Mouse (Mus musculus) embryonic fibroblast, embryonic 13.5 days (primary cell): ENCODE data around the gene Reep3. TPM values are rescaled to one million over a fixed set of nuclear protein-coding genes. Genes with fewer than 3 reads are reported as not detected.

Experiments
- H3K27ac ChIP-seq: 2 replicates; pipeline ENCODE4 v1.5.1; 2012; ENCODE audit warnings: low read length, control low read depth, inconsistent platforms; ENCODE audit not compliant: insufficient read depth
- H3K4me1 ChIP-seq: 2 replicates; pipeline ENCODE4 v1.6.1; 2011; ENCODE audit warnings: low read length; ENCODE audit not compliant: control insufficient read depth, insufficient read depth
- H3K4me3 ChIP-seq: 2 replicates; pipeline ENCODE4 v1.5.1; 2011; ENCODE audit warnings: mild to moderate bottlenecking, control low read depth, low read length; ENCODE audit not compliant: insufficient read depth
- CTCF ChIP-seq: IDR thresholded peaks from 2 replicates; pipeline ENCODE4 v1.5.1; 2011; ENCODE audit warnings: mild to moderate bottlenecking, control low read depth, low read length, moderate library complexity, borderline replicate concordance; ENCODE audit not compliant: insufficient read depth
- POLR2A ChIP-seq: IDR thresholded peaks from 2 replicates; pipeline ENCODE4 v1.6.1; 2011; ENCODE audit warnings: low read depth, mild to moderate bottlenecking, control low read depth, low read length, moderate library complexity
- polyA plus RNA-seq: library from polyadenylated mRNA; stranded (reverse); fragments of >200 nt; gene quantifications from 2 replicates; pipeline ENCODE4 v1.2.4, GENCODE M21; 2011; ENCODE audit warnings: low read depth; ENCODE audit not compliant: missing spikeins, insufficient read length

Gene Reep3
- polyA plus RNA-seq, 1 experiment: 76.0 TPM

DNA sequence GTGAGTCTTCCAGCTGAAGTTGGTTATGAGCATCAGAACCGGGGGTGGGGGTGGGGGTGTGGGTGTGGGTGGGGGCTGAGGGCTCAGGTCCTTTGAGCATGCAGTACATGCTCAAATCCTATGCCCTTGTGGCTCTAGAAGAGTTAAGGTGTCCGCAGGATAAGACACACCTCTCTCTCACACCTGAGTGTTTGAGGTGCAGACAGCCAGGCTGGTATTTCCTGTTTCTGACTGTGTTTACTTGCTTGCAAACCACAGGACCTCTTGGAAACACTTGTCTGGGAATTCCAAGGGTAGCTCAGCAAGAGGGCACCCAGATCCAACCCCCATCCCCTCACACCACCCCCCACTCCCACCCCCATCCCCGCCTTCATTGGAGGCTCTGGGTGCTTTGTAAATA, 106.2 kb downstream of the Reep3 start:
- no peaks in the 10 kb centered on the region for H3K4me1 ChIP-seq
- TF ChIP-seq CTCF (no peak), POLR2A (no peak)
- H3K27ac ChIP-seq: no peak overlapping the region
- no peak overlapping the region for H3K4me3 ChIP-seq

DNA sequence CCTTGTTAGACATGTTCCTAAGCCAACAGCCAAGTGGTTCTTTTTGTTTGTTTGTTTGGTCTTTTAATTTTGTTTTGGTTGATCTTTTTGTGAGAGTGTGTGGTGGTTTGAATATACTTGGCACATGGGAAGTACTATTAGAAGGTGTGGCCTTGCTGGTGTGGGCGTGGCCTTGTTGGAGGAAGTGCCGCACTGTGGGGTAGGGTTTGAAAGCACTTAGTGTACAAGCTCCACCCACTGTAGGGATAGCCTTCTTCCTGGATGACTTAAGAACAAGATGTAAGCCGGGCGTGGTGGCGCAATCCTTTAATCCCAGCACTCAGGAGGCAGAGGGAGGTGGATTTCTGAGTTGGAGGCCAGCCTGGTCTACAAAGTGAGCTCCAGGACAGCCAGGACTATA, 113.7 kb downstream of the Reep3 start:
- H3K4me1 ChIP-seq: no peaks in the 10 kb centered on the region
- TF ChIP-seq POLR2A: no peak
- TF ChIP-seq CTCF: no peak
- no peak overlapping the region for H3K27ac ChIP-seq
- no peak overlapping the region for H3K4me3 ChIP-seq

DNA sequence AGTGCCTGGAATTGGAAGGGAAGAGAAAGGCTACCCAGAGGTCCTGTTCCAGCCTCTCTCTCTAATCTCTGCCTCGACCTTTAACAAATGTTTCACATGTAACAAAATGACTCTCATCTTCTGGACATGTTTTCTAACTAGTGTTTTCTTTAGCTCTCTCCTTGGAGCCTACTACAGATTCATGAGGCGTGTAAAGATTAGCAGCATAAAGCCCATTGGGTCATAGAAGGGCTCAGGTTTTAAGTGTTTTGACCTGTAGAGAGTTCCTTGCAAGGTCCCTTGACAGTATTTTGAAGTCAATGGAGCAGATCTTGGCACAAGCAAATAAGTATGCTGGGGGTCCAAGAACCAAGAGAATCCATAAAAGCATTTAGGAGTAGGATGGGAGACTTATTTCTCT, 118.5 kb downstream of the Reep3 start:
- no peak for TF ChIP-seq CTCF
- no peak for TF ChIP-seq POLR2A
- Histone ChIP-seq H3K4me3 (no peak overlapping the region), H3K27ac (no peak overlapping the region), H3K4me1 (no peaks in the 10 kb centered on the region)

DNA sequence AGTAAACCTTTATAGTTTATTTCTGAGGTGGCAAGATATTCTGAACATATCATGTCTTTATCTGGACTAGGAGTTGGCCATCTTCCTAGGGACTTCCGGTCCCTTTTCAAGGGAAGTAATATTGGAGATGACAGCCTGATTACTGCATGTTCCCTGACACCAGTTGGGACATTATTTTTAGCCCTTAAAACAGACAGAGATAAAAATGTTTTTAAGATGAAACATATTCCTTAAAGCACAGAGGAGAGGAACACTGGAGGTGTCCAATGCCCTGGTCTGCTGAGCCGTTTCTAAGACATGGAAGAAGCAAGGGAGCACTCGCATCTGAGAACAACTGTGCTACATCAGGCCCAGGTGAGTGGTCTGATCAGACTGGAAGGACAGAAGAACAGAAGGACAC, 119.7 kb downstream of the Reep3 start:
- Histone ChIP-seq H3K27ac (no peak overlapping the region), H3K4me3 (no peak overlapping the region), H3K4me1 (no peaks in the 10 kb centered on the region)
- TF ChIP-seq POLR2A (no peak), CTCF (no peak)

DNA sequence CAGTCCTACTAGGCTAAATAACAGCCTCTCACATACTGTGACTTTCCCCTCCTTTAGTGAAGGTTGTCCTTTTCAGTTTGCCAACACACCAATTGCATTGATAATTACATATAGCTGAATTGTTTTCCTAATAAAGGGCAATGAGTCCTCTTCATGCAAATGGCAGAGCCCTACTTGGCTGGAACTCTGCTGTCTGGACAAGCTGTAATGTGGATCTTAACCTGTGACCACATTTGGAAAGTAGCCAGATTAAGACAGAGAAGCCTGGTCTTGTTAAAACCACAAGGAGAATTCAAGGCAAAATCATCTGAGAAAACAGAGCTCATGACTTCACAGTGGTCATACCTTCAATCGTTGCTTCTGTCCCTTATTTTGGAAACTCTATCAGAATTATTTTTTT, 121.3 kb downstream of the Reep3 start:
- no peaks in the 10 kb centered on the region for H3K4me1 ChIP-seq
- H3K4me3 ChIP-seq: no peak overlapping the region
- no peak overlapping the region for H3K27ac ChIP-seq
- no peak for TF ChIP-seq POLR2A
- TF ChIP-seq CTCF: no peak

DNA sequence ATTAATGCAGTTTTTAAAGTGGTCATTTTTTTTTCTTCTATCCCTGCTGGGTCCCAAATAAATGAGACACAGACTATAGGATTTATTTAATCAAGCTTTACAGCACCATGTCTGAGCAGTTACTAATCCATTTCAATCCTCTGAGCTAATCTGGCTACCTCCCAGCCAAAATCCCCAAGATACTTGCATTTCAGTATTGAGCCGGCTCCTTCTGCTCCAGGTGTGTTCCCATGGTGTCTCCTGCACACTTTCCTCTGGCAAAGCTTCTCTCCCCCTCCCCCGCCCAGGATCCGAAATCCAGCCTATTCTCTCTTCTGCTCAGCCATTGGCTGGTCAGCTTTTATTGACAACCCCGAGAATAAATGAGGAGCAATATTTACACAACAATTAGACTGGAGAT, 122.3 kb downstream of the Reep3 start:
- Histone ChIP-seq H3K4me1 (no peaks in the 10 kb centered on the region), H3K4me3 (no peak overlapping the region), H3K27ac (no peak overlapping the region)
- no peak for TF ChIP-seq CTCF
- TF ChIP-seq POLR2A: no peak

DNA sequence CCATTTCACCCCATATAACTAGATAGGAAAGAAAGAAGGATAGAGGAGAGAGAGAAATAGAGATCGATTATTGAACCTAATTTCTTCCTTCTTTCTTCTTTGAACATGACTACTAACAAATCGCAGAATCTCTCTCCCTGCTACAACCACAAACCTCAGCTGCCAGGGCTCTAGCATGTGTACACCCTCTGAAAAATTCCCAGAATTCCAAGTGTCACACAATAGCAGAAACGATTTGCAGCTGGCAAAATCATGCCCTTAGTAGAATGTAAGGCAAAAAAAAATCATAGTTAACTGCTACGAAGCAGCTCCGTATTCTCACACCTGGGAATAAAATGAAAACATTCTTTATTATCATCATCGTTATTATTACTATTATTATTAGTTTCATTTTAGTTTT, 122.9 kb downstream of the Reep3 start:
- Histone ChIP-seq H3K27ac (no peak overlapping the region), H3K4me3 (no peak overlapping the region), H3K4me1 (no peaks in the 10 kb centered on the region)
- TF ChIP-seq POLR2A (no peak), CTCF (no peak)

DNA sequence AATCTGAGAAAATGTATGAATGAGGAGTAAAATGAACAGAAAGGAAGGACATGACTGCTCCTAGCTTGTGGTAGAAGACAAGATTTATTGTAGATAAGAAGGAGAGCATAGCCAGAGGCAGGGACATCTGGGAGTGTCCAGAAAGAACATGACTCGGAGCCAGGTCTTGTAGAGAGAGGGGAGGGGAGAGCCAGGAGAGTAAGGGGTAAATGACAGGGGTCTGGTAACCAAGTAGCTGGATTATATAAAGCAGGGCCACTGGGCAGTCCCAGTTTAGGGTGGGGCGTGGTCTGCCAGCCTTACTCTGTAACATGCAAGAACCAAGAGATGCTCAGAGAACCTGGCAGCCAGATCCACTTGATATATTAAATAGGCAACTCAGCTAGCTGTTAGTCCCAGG, 123.5 kb downstream of the Reep3 start:
- Histone ChIP-seq H3K4me1 (no peaks in the 10 kb centered on the region), H3K27ac (no peak overlapping the region), H3K4me3 (no peak overlapping the region)
- TF ChIP-seq CTCF (no peak), POLR2A (no peak)

DNA sequence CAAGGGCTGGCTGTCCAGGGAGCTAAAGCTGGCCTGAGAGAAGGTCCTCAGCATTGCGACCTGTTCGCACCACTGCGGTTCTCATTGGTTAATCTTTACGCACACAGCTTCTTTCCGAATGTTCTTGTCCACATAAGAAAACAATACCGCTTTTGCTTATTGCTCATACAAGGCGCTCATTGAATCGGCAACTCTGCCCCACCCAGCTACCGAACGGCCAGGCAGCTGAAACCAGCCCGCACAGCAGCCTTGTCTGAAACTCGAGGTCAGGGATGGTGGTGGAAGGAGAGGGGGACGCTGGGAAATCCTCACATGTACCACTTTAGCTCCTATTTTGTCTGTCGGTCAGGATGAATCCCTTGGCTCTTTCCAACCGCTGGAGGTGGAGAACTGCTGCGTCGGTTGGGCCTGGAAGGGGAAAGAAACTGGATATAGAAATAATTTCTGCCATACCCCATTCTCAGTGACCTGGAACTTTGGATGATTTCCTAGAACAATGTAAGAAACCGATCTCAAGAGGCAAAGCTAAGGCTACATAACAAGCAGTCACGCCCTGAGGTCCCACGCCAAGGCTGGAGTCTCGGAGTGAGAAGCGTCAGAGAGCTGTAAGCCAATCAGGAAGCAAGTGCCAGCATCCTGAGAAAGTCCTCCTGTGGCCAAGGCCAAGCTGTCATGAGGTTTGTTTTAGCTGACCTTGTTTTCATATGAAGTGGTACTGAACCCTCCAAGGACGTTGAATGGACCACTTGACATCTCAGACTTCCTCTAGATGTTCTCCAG, 126.2 kb downstream of the Reep3 start:
- H3K4me3 ChIP-seq: no peak overlapping the region
- no peaks in the 10 kb centered on the region for H3K4me1 ChIP-seq
- TF ChIP-seq CTCF (no peak), POLR2A (no peak)
- no peak overlapping the region for H3K27ac ChIP-seq

DNA sequence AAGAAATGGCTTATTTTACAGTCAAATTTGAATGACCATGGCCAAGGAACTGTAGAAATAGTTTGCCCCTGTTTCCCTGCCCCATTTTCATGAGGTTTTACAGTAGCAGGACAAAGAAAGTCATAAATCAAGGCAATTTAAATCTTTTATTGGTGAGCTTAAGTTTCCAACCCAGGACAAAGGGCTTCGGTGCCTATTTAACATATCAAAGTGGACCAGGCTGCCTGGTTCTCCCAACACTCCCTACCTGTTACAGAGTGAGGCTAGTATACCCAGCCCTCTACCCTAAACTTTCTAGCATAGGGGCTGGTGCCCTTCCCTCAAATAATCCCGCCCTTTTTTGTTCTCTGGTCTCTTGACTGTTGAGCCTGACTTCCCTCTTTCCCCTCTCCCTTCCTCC, 127.2 kb downstream of the Reep3 start:
- H3K4me3 ChIP-seq: no peak overlapping the region
- no peak for TF ChIP-seq CTCF
- no peak for TF ChIP-seq POLR2A
- H3K27ac ChIP-seq: no peak overlapping the region
- no peaks in the 10 kb centered on the region for H3K4me1 ChIP-seq

DNA sequence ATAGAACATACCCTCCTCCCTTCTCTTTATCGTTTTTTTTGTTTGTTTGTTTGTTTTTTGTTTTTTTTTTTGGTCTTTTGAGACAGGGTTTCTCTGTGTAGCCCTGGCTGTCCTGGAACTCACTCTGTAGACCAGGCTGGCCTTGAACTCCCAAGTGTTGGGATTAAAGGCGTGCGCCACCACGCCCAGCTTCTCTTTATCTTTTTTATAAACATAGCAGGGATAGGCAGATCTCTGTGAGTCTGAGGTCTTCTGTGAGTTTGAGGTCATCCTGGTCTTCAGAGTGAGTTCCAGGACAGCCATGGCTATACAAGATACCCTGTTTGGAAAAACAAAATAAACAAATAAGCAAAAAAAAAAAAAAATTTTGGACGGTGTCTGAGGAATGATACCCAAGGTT, 127.7 kb downstream of the Reep3 start:
- no peak overlapping the region for H3K27ac ChIP-seq
- no peaks in the 10 kb centered on the region for H3K4me1 ChIP-seq
- TF ChIP-seq CTCF: no peak
- TF ChIP-seq POLR2A: no peak
- H3K4me3 ChIP-seq: no peak overlapping the region
